Comparison of ENCODE assay signal across 28 mouse cellular contexts in genomic region chr4:73044356-73044755, GRCm38 (mm10).
DNase-seq lines count a peak whose midpoint lies in the region; ATAC-seq and TF ChIP-seq lines count a peak whose summit lies in the region.
"Had no signal": no experiment of that assay in that cellular context is flagged by ENCODE, and none has a peak within 500 bp of the region (broad histone marks: within the 10 kb centered on the region; RNA-seq: fewer than 3 reads in every experiment).

No protein-coding gene starts in this region.

- H3K79me2 ChIP-seq in liver, adult 2 months (ENCODE audit: control insufficient read depth, insufficient read depth, low read length): no peaks in the 10 kb centered on the region

- H3K9ac ChIP-seq in liver, adult 2 months (ENCODE audit: low read depth, low read length): no peak overlapping the region
- H3K9ac ChIP-seq in liver, postnatal 0 days (replicated peaks): no peak overlapping the region
- no peak overlapping the region for H3K9ac ChIP-seq in lung, postnatal 0 days (replicated peaks; ENCODE audit: low read depth)
- H3K9ac ChIP-seq: forebrain, embryonic 13.5 days; heart, embryonic 13.5 days; hindbrain, embryonic 14.5 days had no signal

- H3K27me3 ChIP-seq in liver, adult 2 months (ENCODE audit: control insufficient read depth, insufficient read depth, low read length): no peaks in the 10 kb centered on the region
- no peaks in the 10 kb centered on the region for H3K27me3 ChIP-seq in liver, postnatal 0 days (ENCODE audit: insufficient read depth, low read length)
- no peaks in the 10 kb centered on the region for H3K27me3 ChIP-seq in lung, postnatal 0 days (replicated peaks; ENCODE audit: insufficient read depth, low read length)
- H3K27me3 ChIP-seq: CH12.LX; forebrain, embryonic 13.5 days; heart, embryonic 13.5 days; Patski had no signal

- no peak overlapping the region for H3K27ac ChIP-seq in liver, adult 2 months (replicated peaks; ENCODE audit: insufficient read depth, low read depth, low read length)
- H3K27ac ChIP-seq in liver, postnatal 0 days (ENCODE audit: low read depth): no peak overlapping the region
- H3K27ac ChIP-seq in lung, postnatal 0 days (ENCODE audit: low read length): no peak overlapping the region
- H3K27ac ChIP-seq: forebrain, embryonic 10.5 days; forebrain, embryonic 13.5 days; heart, adult 2 months; heart, embryonic 10.5 days; heart, embryonic 13.5 days; hindbrain, embryonic 14.5 days; hindbrain, postnatal 0 days had no signal

- no peak for ATAC-seq in liver, postnatal 0 days
- ATAC-seq in lung, postnatal 0 days: no peak
- ATAC-seq: forebrain, embryonic 13.5 days; forebrain, embryonic 16.5 days; hindbrain, postnatal 0 days; Patski had no signal

- no peaks in the 10 kb centered on the region for H3K36me3 ChIP-seq in liver, adult 2 months (ENCODE audit: control insufficient read depth, insufficient read depth, low read length)
- no peaks in the 10 kb centered on the region for H3K36me3 ChIP-seq in liver, postnatal 0 days (replicated peaks; ENCODE audit: insufficient read depth, low read length)
- no peaks in the 10 kb centered on the region for H3K36me3 ChIP-seq in lung, postnatal 0 days (ENCODE audit: insufficient read depth, low read length)
- H3K36me3 ChIP-seq: forebrain, embryonic 10.5 days; G1E; heart, embryonic 10.5 days; heart, embryonic 13.5 days had no signal

- peaks cover 13% of the 10 kb centered on the region; the same call in 1 of the 2 replicates for H3K4me1 ChIP-seq in liver, adult 2 months (ENCODE audit: control insufficient read depth, insufficient read depth, low read length)
- 0 out of 2 replicates have a peak, but pooled peaks cover 2% of the 10 kb centered on the region for H3K4me1 ChIP-seq in liver, postnatal 0 days (ENCODE audit: insufficient read depth)
- no peaks in the 10 kb centered on the region for H3K4me1 ChIP-seq in lung, postnatal 0 days (ENCODE audit: insufficient read depth, low read depth, low read length)
- H3K4me1 ChIP-seq: heart, embryonic 10.5 days had no signal

- TF ChIP-seq POLR2A in liver, adult 2 months (IDR thresholded peaks at IDR 0.05; ENCODE audit: extremely low read depth, insufficient read depth, low read length): no peak

- H3K9me3 ChIP-seq in liver, postnatal 0 days (ENCODE audit: low read length): no peaks in the 10 kb centered on the region
- H3K9me3 ChIP-seq in lung, postnatal 0 days (ENCODE audit: low read length): no peaks in the 10 kb centered on the region
- H3K9me3 ChIP-seq: forebrain, embryonic 10.5 days; forebrain, embryonic 13.5 days; G1E; heart, embryonic 10.5 days; heart, embryonic 13.5 days had no signal

- H3K4me2 ChIP-seq in liver, postnatal 0 days (ENCODE audit: low read depth, low read length): no peak overlapping the region
- no peak overlapping the region for H3K4me2 ChIP-seq in lung, postnatal 0 days (replicated peaks; ENCODE audit: low read depth, low read length)
- H3K4me2 ChIP-seq: forebrain, embryonic 13.5 days; heart, embryonic 13.5 days; hindbrain, embryonic 14.5 days had no signal

- TF ChIP-seq CTCF in liver, adult 2 months (IDR thresholded peaks at IDR 0.05; ENCODE audit: low read depth, low read length): no peak
- TF ChIP-seq CTCF in liver, postnatal 0 days (IDR thresholded peaks at IDR 0.05; ENCODE audit: low read depth): no peak
- TF ChIP-seq CTCF in lung, postnatal 0 days (IDR thresholded peaks at IDR 0.05): no peak

- no peak for TF ChIP-seq EP300 in liver, postnatal 0 days (IDR thresholded peaks at IDR 0.05; ENCODE audit: low read depth)
- no peak for TF ChIP-seq EP300 in lung, postnatal 0 days (IDR thresholded peaks at IDR 0.05)

- WGBS in liver, adult 2 months: 7% methylated on average over 2 of the region's 2 CpGs
- WGBS in liver, postnatal 0 days (ENCODE audit: insufficient replicate concordance): 18% methylated on average over 2 of the region's 2 CpGs
- 6% methylated on average over 2 of the region's 2 CpGs for WGBS in lung, postnatal 0 days

- DNase-seq in adrenal gland, adult 8-10 months: peak; percentile 0
- no peak for DNase-seq in adrenal gland, adult 18-20 months (ENCODE audit: low spot score in 2 of 2)
- DNase-seq in kidney, adult 9 months: peak; percentile 11
- no peak for DNase-seq in kidney, postnatal 36 days
- peak; percentile 94 for DNase-seq in liver, adult 2 months (ENCODE audit: extremely low read depth, low read depth, low spot score)
- DNase-seq in liver, postnatal 0 days: no peak
- DNase-seq in lung, postnatal 36 days: peak; percentile 0
- no peak for DNase-seq in lung, postnatal 0 days (ENCODE audit: low spot score)
- DNase-seq: adrenal gland, postnatal 14 days; B cell, adult 2 months; cerebellum, adult 18-20 months; cerebellum, adult 9-10 months; cerebellum, postnatal 14 days; gastrocnemius, postnatal 10 days; gastrocnemius, postnatal 36 days; heart, adult 2 months; heart, postnatal 14 days; heart, postnatal 4 days had no signal

- H3K4me3 ChIP-seq in liver, adult 2 months (ENCODE audit: insufficient read depth, low read depth, low read length): no peak overlapping the region
- no peak overlapping the region for H3K4me3 ChIP-seq in liver, postnatal 0 days (ENCODE audit: low read depth, low read length)
- H3K4me3 ChIP-seq in lung, postnatal 0 days (ENCODE audit: low read depth, low read length): no peak overlapping the region
- H3K4me3 ChIP-seq: forebrain, embryonic 10.5 days; forebrain, embryonic 13.5 days; heart, adult 2 months; heart, embryonic 10.5 days; heart, embryonic 13.5 days had no signal

Comparison
In these comparisons a context has a peak if more than half of its experiments do, and no peak if none do; other contexts are left out.
1. DNase-seq: peak in adrenal gland, adult 8-10 months (single experiment), kidney, adult 9 months (single experiment), liver, adult 2 months (single experiment) and lung, postnatal 36 days (single experiment); none in adrenal gland, adult 18-20 months (0 of 2), kidney, postnatal 36 days (0 of 2), liver, postnatal 0 days (single experiment) and lung, postnatal 0 days (single experiment).